Mouse (Mus musculus) C2C12 (cell line): ENCODE results near the gene Smox.

Experiments
- CEBPB ChIP-seq: IDR thresholded peaks from one replicate; pipeline ENCODE4 v1.6.1; 2011; ENCODE audit warnings: low read depth, mild to moderate bottlenecking, control low read depth, moderate library complexity
- CTCF ChIP-seq: IDR thresholded peaks from one replicate; pipeline ENCODE4 v1.5.1; 2011; ENCODE audit not compliant: control insufficient read depth, insufficient read depth, insufficient read length
- FOSL1 ChIP-seq: IDR thresholded peaks from one replicate; pipeline ENCODE4 v1.8.0; 2011; ENCODE audit warnings: mild to moderate bottlenecking, low read length; ENCODE audit not compliant: poor library complexity, insufficient read depth, severe bottlenecking
- MAX ChIP-seq: IDR thresholded peaks from one replicate; pipeline ENCODE4 v1.6.1; 2011; ENCODE audit warnings: mild to moderate bottlenecking, control low read depth
- MYOD1 ChIP-seq: IDR thresholded peaks from one replicate; pipeline ENCODE4 v1.6.1; 2011; ENCODE audit warnings: low read depth; ENCODE audit not compliant: control insufficient read depth, insufficient read length
- USF1 ChIP-seq: IDR thresholded peaks from one replicate; pipeline ENCODE4 v1.6.1; 2011; ENCODE audit warnings: low read depth, mild to moderate bottlenecking, control low read depth, moderate library complexity

DNA sequence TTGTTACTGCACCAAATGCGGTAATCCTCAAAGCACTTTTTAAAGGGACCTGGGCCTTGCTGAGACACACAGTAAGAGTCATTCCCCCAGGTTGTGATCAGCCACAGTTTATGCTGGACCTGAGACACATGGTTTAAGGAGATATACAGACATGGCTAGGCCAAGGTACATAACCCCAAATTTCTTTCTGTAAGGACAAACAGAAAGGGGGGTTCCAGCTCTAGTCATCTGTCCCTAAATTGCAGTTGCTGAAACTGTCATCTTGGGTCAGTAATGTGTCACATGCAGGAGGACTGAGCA lies 47.5 kb upstream of the Smox start:
- no peak for TF ChIP-seq USF1
- TF ChIP-seq CTCF = no peak
- no peak for TF ChIP-seq CEBPB
- TF ChIP-seq MAX = no peak
- no peak for TF ChIP-seq MYOD1
- no peak for TF ChIP-seq FOSL1
